Mouse (Mus musculus) forelimb bud, embryonic 11.5 days (tissue): ENCODE measurements around the gene Cacng7.
A peak's percentile ranks its signal among the peaks of the same experiment; 100 is the strongest.
"Not testable (repeated sequence)": the region's sequence is repeated elsewhere in the genome, so short reads cannot be mapped to it uniquely, and the experiment has no call there.

Source experiments
- DNase-seq: peaks from one replicate; pipeline ENCODE4 v3.0.0-alpha.2; 2012; ENCODE audit warnings: low read depth, low spot score

Gene Cacng7

GRCm38 (mm10) chr7:3332619-3333521 is at the start of gene Cacng7:
TSS of gene Cacng7 (plus strand) at chr7:3332955.
- DNase-seq: peak; percentile 62

GRCm38 (mm10) chr7:3283081-3283875 is 49.5 kb upstream of the Cacng7 start:
- no peak for DNase-seq

- no peak for DNase-seq
Measured at GRCm38 (mm10) chr7:3284604-3285003, 48.2 kb upstream of the Cacng7 start.

GRCm38 (mm10) chr7:3286036-3286435 is 46.7 kb upstream of the Cacng7 start:
- no peak for DNase-seq

- DNase-seq: no peak
Measured at GRCm38 (mm10) chr7:3287186-3287585, 45.6 kb upstream of the Cacng7 start.

GRCm38 (mm10) chr7:3288976-3289970 is 43.5 kb upstream of the Cacng7 start, which contains the start of the genes Myadm and Prkcg:
TSS of gene Myadm (plus strand) at chr7:3289080.
TSS of gene Prkcg (plus strand) at chr7:3289179.
- no peak for DNase-seq

GRCm38 (mm10) chr7:3290257-3291033 is 42.3 kb upstream of the Cacng7 start:
- peak; percentile 96 for DNase-seq

GRCm38 (mm10) chr7:3291197-3291596 is 41.6 kb upstream of the Cacng7 start:
- DNase-seq: no peak

GRCm38 (mm10) chr7:3291764-3292163 is 41.0 kb upstream of the Cacng7 start:
- DNase-seq: no peak

GRCm38 (mm10) chr7:3292271-3292670 is 40.5 kb upstream of the Cacng7 start:
- not testable (repeated sequence) for DNase-seq

- no peak for DNase-seq
Measured at GRCm38 (mm10) chr7:3292791-3293190, 40.0 kb upstream of the Cacng7 start.

GRCm38 (mm10) chr7:3294794-3295193 is 38.0 kb upstream of the Cacng7 start:
- DNase-seq: no peak

- no peak for DNase-seq
Measured at GRCm38 (mm10) chr7:3295321-3296110, 37.2 kb upstream of the Cacng7 start.

GRCm38 (mm10) chr7:3296711-3297110 is 36.0 kb upstream of the Cacng7 start:
- DNase-seq: no peak

- DNase-seq: no peak
Measured at GRCm38 (mm10) chr7:3299941-3300617, 32.7 kb upstream of the Cacng7 start.

GRCm38 (mm10) chr7:3300891-3301627 is 31.7 kb upstream of the Cacng7 start:
- DNase-seq: no peak

GRCm38 (mm10) chr7:3301628-3302555 is 30.9 kb upstream of the Cacng7 start:
- DNase-seq: no peak
